Mouse (Mus musculus): ENCODE measurements around the gene Sema3b.
A peak's percentile ranks its signal among the peaks of the same experiment; 100 is the strongest.

Sema3b gene

GRCm38 (mm10) chr9:107608741-107609432 lies at the start of gene Sema3b:
Gene Sema3b (minus strand): TSS chr9:107609229.
- DNase-seq (ENCODE audit: low read depth): no peak

- DNase-seq (ENCODE audit: low read depth): no peak
Observed at GRCm38 (mm10) chr9:107658096-107658495, 49.1 kb upstream of the Sema3b start.

GRCm38 (mm10) chr9:107657144-107657543 lies 48.1 kb upstream of the Sema3b start:
- DNase-seq (ENCODE audit: low read depth): no peak

- DNase-seq (ENCODE audit: low read depth): no peak
Observed at GRCm38 (mm10) chr9:107654585-107654984, 45.6 kb upstream of the Sema3b start.

GRCm38 (mm10) chr9:107653474-107653873 lies 44.4 kb upstream of the Sema3b start:
- DNase-seq (ENCODE audit: low read depth): no peak

- DNase-seq (ENCODE audit: low read depth): no peak
Observed at GRCm38 (mm10) chr9:107650708-107651481, 41.9 kb upstream of the Sema3b start.

- no peak for DNase-seq (ENCODE audit: low read depth)
Observed at GRCm38 (mm10) chr9:107650225-107650624, 41.2 kb upstream of the Sema3b start.

GRCm38 (mm10) chr9:107648767-107649166 lies 39.7 kb upstream of the Sema3b start:
- DNase-seq (ENCODE audit: low read depth): no peak

GRCm38 (mm10) chr9:107646975-107647374 lies 37.9 kb upstream of the Sema3b start:
- DNase-seq (ENCODE audit: low read depth): no peak

GRCm38 (mm10) chr9:107645577-107645976 lies 36.5 kb upstream of the Sema3b start:
- DNase-seq (ENCODE audit: low read depth): peak; percentile 86

- DNase-seq (ENCODE audit: low read depth): no peak
Observed at GRCm38 (mm10) chr9:107645153-107645510, 36.1 kb upstream of the Sema3b start.

- peak; percentile 85 for DNase-seq (ENCODE audit: low read depth)
Observed at GRCm38 (mm10) chr9:107644495-107645152, 35.6 kb upstream of the Sema3b start.

GRCm38 (mm10) chr9:107643544-107644214 lies 34.6 kb upstream of the Sema3b start:
- no peak for DNase-seq (ENCODE audit: low read depth)

- DNase-seq (ENCODE audit: low read depth): no peak
Observed at GRCm38 (mm10) chr9:107641666-107642065, 32.6 kb upstream of the Sema3b start.

- no peak for DNase-seq (ENCODE audit: low read depth)
Observed at GRCm38 (mm10) chr9:107640257-107640772, 31.3 kb upstream of the Sema3b start.

GRCm38 (mm10) chr9:107637070-107637469 lies 28.0 kb upstream of the Sema3b start:
- no peak for DNase-seq (ENCODE audit: low read depth)

GRCm38 (mm10) chr9:107635279-107636028 lies 26.4 kb upstream of the Sema3b start, which contains the start of gene Gnai2:
Gene Gnai2 (minus strand): TSS chr9:107635367.
- DNase-seq (ENCODE audit: low read depth): peak; percentile 95

- DNase-seq (ENCODE audit: low read depth): no peak
Observed at GRCm38 (mm10) chr9:107634406-107635278, 25.6 kb upstream of the Sema3b start.

GRCm38 (mm10) chr9:107633661-107634405 lies 24.8 kb upstream of the Sema3b start:
- no peak for DNase-seq (ENCODE audit: low read depth)

Measured in c-Kit-positive CD71-positive TER-119-negative erythroid progenitor cells, embryonic 14.5 days (primary cell).